Mouse (Mus musculus) hindbrain, embryonic 11.5 days (tissue): Measurements from ENCODE around the gene Btnl6. TPM values are rescaled to one million over a fixed set of nuclear protein-coding genes. Genes with fewer than 3 reads are reported as not detected.
"Not testable (repeated sequence)": the region's sequence is repeated elsewhere in the genome, so short reads cannot be mapped to it uniquely, and the experiment has no call there.

ENCODE experiments used
- ATAC-seq: fragments of 200-750 bp; cut with Nextera tagmentation; 2 replicates; pipeline ENCODE4 v1.8.0; 2017; ENCODE audit warnings: mild to moderate bottlenecking, moderate TSS enrichment, moderate library complexity; ENCODE audit not compliant: low FRiP score
- DNase-seq: peaks from one replicate; pipeline ENCODE4 v3.0.0-alpha.2; 2015; ENCODE audit warnings: low spot score
- H3K27ac ChIP-seq: fragments of 300-500 bp; sonication (generic); 2 replicates; pipeline ENCODE4 v1.5.1; 2014; ENCODE audit warnings: mild to moderate bottlenecking, low read depth, low read length
- H3K27me3 ChIP-seq: fragments of 300-500 bp; sonication (generic); 2 replicates; pipeline ENCODE4 v1.6.1; 2014; ENCODE audit warnings: mild to moderate bottlenecking, low read length, moderate library complexity, mixed read lengths; ENCODE audit not compliant: control insufficient read depth, insufficient read depth
- H3K36me3 ChIP-seq: fragments of 300-500 bp; sonication (generic); 2 replicates; pipeline ENCODE4 v1.6.1; 2014; ENCODE audit warnings: mild to moderate bottlenecking, low read length, moderate library complexity, mixed read lengths; ENCODE audit not compliant: control insufficient read depth, insufficient read depth
- H3K4me1 ChIP-seq: fragments of 300-500 bp; sonication (generic); replicated peaks from 2 replicates; pipeline ENCODE4 v1.6.1; 2014; ENCODE audit warnings: low read length, mixed read lengths; ENCODE audit not compliant: control insufficient read depth, insufficient read depth
- H3K4me2 ChIP-seq: fragments of 300-500 bp; sonication (generic); replicated peaks from 2 replicates; pipeline ENCODE4 v1.6.1; 2014; ENCODE audit warnings: mild to moderate bottlenecking, low read depth, low read length
- H3K4me3 ChIP-seq: fragments of 300-500 bp; sonication (generic); 2 replicates; pipeline ENCODE4 v1.5.1; 2014; ENCODE audit warnings: low read depth, low read length
- H3K9ac ChIP-seq: fragments of 300-500 bp; sonication (generic); 2 replicates; pipeline ENCODE4 v1.6.1; 2014; ENCODE audit warnings: low read depth, low read length
- H3K9me3 ChIP-seq: fragments of 300-500 bp; sonication (generic); 2 replicates; pipeline ENCODE4 v1.6.1; 2016; ENCODE audit warnings: low read length; ENCODE audit not compliant: control insufficient read depth
- WGBS: fragments of 180-500 bp; shearing (Covaris S2); extraction: QIAGEN DNeasy Blood & Tissue Kit; methylation state at CpG from one replicate; pipeline ENCODE4 v1.1.7; 2014; 5-methylcytosine and 5-hydroxymethylcytosine counted together
- polyA plus RNA-seq: library from polyadenylated mRNA; unstranded; fragments of >200 nt; fragmentation: Nextera tagmentation; extraction: Ambion mirVana; gene quantifications from 2 replicates; pipeline ENCODE4 v1.2.1, GENCODE M21; 2014

The Btnl6 gene
- polyA plus RNA-seq, 1 experiment from 2014 or later = not detected

GRCm38 (mm10) chr17:34519001-34519400 is 1.8 kb upstream of the Btnl6 start:
- H3K4me2 ChIP-seq = no peak overlapping the region
- WGBS = 73% methylated on average over 1 of the region's 1 CpGs
- no peaks in the 10 kb centered on the region for H3K9me3 ChIP-seq
- DNase-seq (no peak), ATAC-seq (no peak)
- H3K27ac ChIP-seq = no peak overlapping the region
- H3K27me3 ChIP-seq = no peaks in the 10 kb centered on the region
- no peaks in the 10 kb centered on the region for H3K4me1 ChIP-seq
- no peak overlapping the region for H3K9ac ChIP-seq
- H3K36me3 ChIP-seq = no peaks in the 10 kb centered on the region
- no peak overlapping the region for H3K4me3 ChIP-seq

GRCm38 (mm10) chr17:34518571-34518970 is 1.4 kb upstream of the Btnl6 start:
- not testable (repeated sequence) for H3K4me3 ChIP-seq, H3K9me3 ChIP-seq, H3K4me1 ChIP-seq, DNase-seq, H3K27ac ChIP-seq, H3K4me2 ChIP-seq, ATAC-seq, H3K9ac ChIP-seq, H3K27me3 ChIP-seq, H3K36me3 ChIP-seq
- WGBS = 86% methylated on average over 3 of the region's 3 CpGs

- Histone ChIP-seq H3K27me3 (no peaks in the 10 kb centered on the region), H3K4me3 (no peak overlapping the region), H3K9me3 (no peaks in the 10 kb centered on the region), H3K9ac (no peak overlapping the region), H3K27ac (no peak overlapping the region), H3K4me1 (no peaks in the 10 kb centered on the region), H3K36me3 (no peaks in the 10 kb centered on the region), H3K4me2 (no peak overlapping the region)
- no peak for DNase-seq
- ATAC-seq = no peak
- WGBS = 81% methylated on average over 4 of the region's 4 CpGs
Observed at GRCm38 (mm10) chr17:34517795-34518194, 643 bp upstream of the Btnl6 start.

- Histone ChIP-seq H3K27ac (no peak overlapping the region), H3K4me3 (no peak overlapping the region), H3K9me3 (no peaks in the 10 kb centered on the region), H3K4me2 (no peak overlapping the region), H3K9ac (no peak overlapping the region), H3K4me1 (no peaks in the 10 kb centered on the region), H3K36me3 (no peaks in the 10 kb centered on the region), H3K27me3 (no peaks in the 10 kb centered on the region)
- DNase-seq = no peak
- no peak for ATAC-seq
- whole genome bisulfite sequencing = 78% methylated on average over 2 of the region's 2 CpGs
Observed at GRCm38 (mm10) chr17:34516514-34516913, 638 bp downstream of the Btnl6 start.

GRCm38 (mm10) chr17:34511723-34512122 is 5.4 kb downstream of the Btnl6 start:
- not testable (repeated sequence) for H3K36me3 ChIP-seq, ATAC-seq, H3K4me1 ChIP-seq, H3K9ac ChIP-seq, H3K4me3 ChIP-seq, H3K9me3 ChIP-seq, H3K27ac ChIP-seq, DNase-seq, H3K4me2 ChIP-seq, H3K27me3 ChIP-seq
- WGBS = 74% methylated on average over 1 of the region's 1 CpGs

GRCm38 (mm10) chr17:34507591-34507990 is 9.6 kb downstream of the Btnl6 start:
- Histone ChIP-seq H3K4me2 (no peak overlapping the region), H3K4me1 (no peaks in the 10 kb centered on the region), H3K27me3 (no peaks in the 10 kb centered on the region), H3K4me3 (no peak overlapping the region), H3K27ac (no peak overlapping the region), H3K9me3 (no peaks in the 10 kb centered on the region), H3K9ac (no peak overlapping the region), H3K36me3 (no peaks in the 10 kb centered on the region)
- DNase-seq (no peak), ATAC-seq (no peak)

- H3K9ac ChIP-seq, H3K4me1 ChIP-seq, H3K9me3 ChIP-seq, H3K4me2 ChIP-seq, ATAC-seq, H3K27ac ChIP-seq, H3K4me3 ChIP-seq, H3K36me3 ChIP-seq, DNase-seq, H3K27me3 ChIP-seq: not testable (repeated sequence)
- WGBS = 52% methylated on average over 2 of the region's 4 CpGs
Observed at GRCm38 (mm10) chr17:34497726-34498125, 19.4 kb downstream of the Btnl6 start.

- not testable (repeated sequence) for H3K27ac ChIP-seq, H3K36me3 ChIP-seq, H3K4me3 ChIP-seq, H3K9ac ChIP-seq, H3K27me3 ChIP-seq, H3K4me2 ChIP-seq, ATAC-seq, H3K4me1 ChIP-seq, DNase-seq, H3K9me3 ChIP-seq
- 87% methylated on average over 3 of the region's 3 CpGs for WGBS
Observed at GRCm38 (mm10) chr17:34497319-34497718, 19.8 kb downstream of the Btnl6 start.

GRCm38 (mm10) chr17:34496539-34496938 is 20.6 kb downstream of the Btnl6 start:
- no peaks in the 10 kb centered on the region for H3K27me3 ChIP-seq
- H3K4me3 ChIP-seq = no peak overlapping the region
- ATAC-seq (no peak), DNase-seq (no peak)
- H3K4me1 ChIP-seq = no peaks in the 10 kb centered on the region
- no peak overlapping the region for H3K27ac ChIP-seq
- WGBS = 48% methylated on average over 2 of the region's 2 CpGs
- no peak overlapping the region for H3K9ac ChIP-seq
- no peaks in the 10 kb centered on the region for H3K36me3 ChIP-seq
- no peak overlapping the region for H3K4me2 ChIP-seq
- H3K9me3 ChIP-seq = no peaks in the 10 kb centered on the region
